Mouse (Mus musculus) embryonic facial prominence, embryonic 12.5 days (tissue): Measurements from ENCODE around the gene Psmb2. TPM values are rescaled to one million over a fixed set of nuclear protein-coding genes. Genes with fewer than 3 reads are reported as not detected.

Experiments
- ATAC-seq: fragments of 200-750 bp; cut with Nextera tagmentation; 2 replicates; pipeline ENCODE4 v1.8.0; 2017; ENCODE audit not compliant: insufficient number of reproducible peaks, insufficient read depth, low FRiP score, low TSS enrichment
- H3K27ac ChIP-seq: fragments of 300-500 bp; sonication (generic); 2 replicates; pipeline ENCODE4 v1.5.1; 2016; ENCODE audit warnings: mild to moderate bottlenecking
- H3K27me3 ChIP-seq: fragments of 300-500 bp; sonication (generic); 2 replicates; pipeline ENCODE4 v1.6.1; 2016; ENCODE audit warnings: mild to moderate bottlenecking, moderate library complexity
- H3K36me3 ChIP-seq: fragments of 300-500 bp; sonication (generic); 2 replicates; pipeline ENCODE4 v1.6.1; 2016; ENCODE audit warnings: mild to moderate bottlenecking
- H3K4me1 ChIP-seq: fragments of 300-500 bp; sonication (generic); 2 replicates; pipeline ENCODE4 v1.6.1; 2016
- H3K4me2 ChIP-seq: fragments of 300-500 bp; sonication (generic); replicated peaks from 2 replicates; pipeline ENCODE4 v1.6.1; 2016; ENCODE audit warnings: mild to moderate bottlenecking, moderate library complexity
- H3K4me3 ChIP-seq: fragments of 300-500 bp; sonication (generic); 2 replicates; pipeline ENCODE4 v1.5.1; 2016; ENCODE audit warnings: mild to moderate bottlenecking
- H3K9ac ChIP-seq: fragments of 300-500 bp; sonication (generic); 2 replicates; pipeline ENCODE4 v1.6.1; 2016; ENCODE audit warnings: mild to moderate bottlenecking, moderate library complexity
- H3K9me3 ChIP-seq: fragments of 300-500 bp; sonication (generic); 2 replicates; pipeline ENCODE4 v1.6.1; 2016; ENCODE audit warnings: mild to moderate bottlenecking, moderate library complexity
- WGBS: fragments of 180-500 bp; shearing (Covaris S2); methylation state at CpG from one replicate; pipeline ENCODE4 v1.1.7; 2016; 5-methylcytosine and 5-hydroxymethylcytosine counted together
- polyA plus RNA-seq: library from polyadenylated mRNA; unstranded; fragments of >200 nt; fragmentation: Nextera tagmentation; extraction: Ambion mirVana; gene quantifications from 2 replicates; pipeline ENCODE4 v1.2.1, GENCODE M21; 2016

The Psmb2 gene
- polyA plus RNA-seq, 1 experiment from 2014 or later, result 459 TPM

DNA sequence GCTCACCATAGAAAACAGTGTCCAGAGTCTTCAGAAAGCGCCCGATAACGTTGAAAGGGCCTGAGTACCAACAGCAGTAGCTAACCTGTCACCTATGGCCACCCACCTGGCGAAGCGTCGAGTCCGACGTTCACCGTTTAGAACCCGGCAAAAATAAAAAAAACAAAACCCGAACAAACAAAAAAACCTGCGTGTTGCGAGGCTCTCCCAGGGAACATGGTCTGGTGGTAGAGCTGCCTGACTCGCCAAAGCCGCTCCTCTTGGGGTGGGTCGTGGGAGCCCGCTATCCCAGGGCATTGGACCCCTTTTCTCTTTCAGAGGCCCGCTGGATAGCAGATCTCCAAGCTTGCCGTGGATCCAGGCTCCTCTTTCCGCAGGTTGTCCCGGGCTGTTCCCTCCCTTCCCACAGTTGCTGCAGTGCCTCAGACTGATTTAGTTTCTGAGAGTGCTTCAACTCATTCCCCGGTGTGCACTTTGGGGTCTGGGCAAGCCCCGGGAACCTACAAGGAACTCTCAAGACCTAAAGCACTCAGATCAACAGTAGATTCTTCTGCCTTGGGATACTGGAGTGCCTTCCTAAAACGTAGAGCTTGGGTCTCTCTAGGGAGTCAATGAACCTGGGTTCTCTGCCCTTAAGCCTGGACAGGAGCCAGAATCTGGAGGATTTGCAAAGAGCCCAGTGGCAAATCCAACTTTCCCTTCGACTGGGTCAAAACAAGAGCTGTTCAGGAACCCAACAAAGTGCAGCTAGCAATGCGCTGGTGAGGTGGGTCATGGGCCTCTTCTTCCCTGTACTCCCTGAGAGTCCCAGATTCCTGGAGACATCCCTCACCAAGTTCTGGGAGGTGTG is 55.3 kb downstream of the Psmb2 start:
- H3K36me3 ChIP-seq, result no peaks in the 10 kb centered on the region
- H3K27me3 ChIP-seq, result peaks cover 89% of the 10 kb centered on the region
- 4% methylated on average over 26 of the region's 26 CpGs for WGBS
- H3K4me3 ChIP-seq, result peak overlapping the region; percentile 11; the same call in 1 of the 2 replicates
- H3K27ac ChIP-seq, result no peak overlapping the region
- H3K9me3 ChIP-seq, result no peaks in the 10 kb centered on the region
- ATAC-seq, result no peak
- peak overlapping the region; percentile 16; the same call in 1 of the 2 replicates for H3K4me2 ChIP-seq
- H3K9ac ChIP-seq, result no peak overlapping the region
- peaks cover 9% of the 10 kb centered on the region; the same call in 1 of the 2 replicates for H3K4me1 ChIP-seq

DNA sequence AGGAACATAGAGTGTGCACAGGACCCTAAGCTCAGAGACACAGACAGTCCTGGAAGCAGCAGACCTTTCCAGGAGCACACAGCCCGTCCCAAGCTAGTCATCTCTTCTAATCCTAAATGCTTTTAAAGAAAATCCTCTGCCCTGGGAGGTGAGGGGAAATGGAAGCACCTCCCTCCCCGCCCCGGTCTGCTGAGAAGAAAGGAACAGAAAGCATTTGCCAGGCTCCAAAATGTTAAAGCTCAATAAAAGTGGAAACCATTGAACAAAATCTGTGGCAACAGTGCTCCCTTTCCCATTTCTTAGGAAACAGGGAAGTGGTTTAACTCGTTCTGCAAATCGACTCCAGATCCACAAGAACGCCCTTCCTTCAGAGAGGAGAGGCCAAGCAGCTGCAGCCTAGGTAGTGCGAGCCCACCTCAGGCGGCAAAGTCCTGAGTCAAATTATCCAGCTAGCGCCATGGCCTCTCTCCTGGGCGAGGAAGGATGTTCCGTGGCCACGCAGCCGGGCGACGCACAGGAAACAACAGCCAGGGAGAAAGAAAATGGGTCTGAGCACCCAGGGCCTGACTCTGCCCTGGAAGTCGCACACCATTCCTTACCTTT is 56.7 kb downstream of the Psmb2 start:
- 2% methylated on average over 16 of the region's 16 CpGs for WGBS
- no peak overlapping the region for H3K27ac ChIP-seq
- no peak for ATAC-seq
- H3K4me2 ChIP-seq, result no peak overlapping the region
- H3K9me3 ChIP-seq, result no peaks in the 10 kb centered on the region
- H3K9ac ChIP-seq, result no peak overlapping the region
- H3K4me3 ChIP-seq, result no peak overlapping the region
- peaks cover 9% of the 10 kb centered on the region; the same call in 1 of the 2 replicates for H3K4me1 ChIP-seq
- peaks cover 100% of the 10 kb centered on the region for H3K27me3 ChIP-seq
- H3K36me3 ChIP-seq, result no peaks in the 10 kb centered on the region

DNA sequence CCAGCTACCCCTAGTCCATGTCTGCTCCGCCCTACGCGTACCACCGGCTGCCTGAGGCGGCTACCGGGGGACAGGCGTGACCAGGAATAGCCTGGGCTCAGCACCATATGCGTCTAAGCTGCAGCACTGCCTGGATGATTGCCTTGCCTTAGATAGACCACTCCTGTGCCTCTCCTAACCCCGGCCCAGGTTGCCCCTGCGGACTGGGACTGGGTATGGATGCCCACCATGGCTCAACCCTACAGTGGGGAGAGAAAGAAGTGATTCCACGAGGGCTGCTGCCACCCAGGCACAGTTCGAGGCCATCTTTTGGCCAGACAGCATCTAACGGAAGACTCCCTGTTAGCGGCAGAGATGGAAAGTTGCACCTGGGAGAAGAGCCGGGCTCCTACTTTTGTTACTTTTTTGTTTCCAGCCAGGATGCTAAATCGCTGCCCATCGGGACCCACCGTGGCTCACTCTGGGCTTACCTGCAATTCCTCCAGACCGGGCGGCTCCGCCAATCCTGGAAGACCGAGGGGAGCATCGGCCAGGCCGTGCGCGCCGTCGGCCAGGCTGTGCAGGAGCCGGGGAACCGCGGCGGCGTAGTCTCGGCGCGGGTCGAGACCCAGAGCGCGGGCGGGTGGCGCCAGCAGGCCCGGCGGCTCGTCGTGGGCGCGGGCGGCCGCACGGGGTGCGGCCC is 57.4 kb downstream of the Psmb2 start:
- WGBS, result 3% methylated on average over 51 of the region's 51 CpGs
- H3K4me1 ChIP-seq, result peaks cover 9% of the 10 kb centered on the region; the same call in 1 of the 2 replicates
- peaks cover 94% of the 10 kb centered on the region for H3K27me3 ChIP-seq
- no peak overlapping the region for H3K9ac ChIP-seq
- peak overlapping the region; percentile 35 for H3K4me2 ChIP-seq
- H3K4me3 ChIP-seq, result peak overlapping the region; percentile 18; the same call in 1 of the 2 replicates
- no peak; the same call in 1 of the 2 replicates for ATAC-seq
- no peaks in the 10 kb centered on the region for H3K9me3 ChIP-seq
- H3K36me3 ChIP-seq, result no peaks in the 10 kb centered on the region
- H3K27ac ChIP-seq, result no peak overlapping the region

DNA sequence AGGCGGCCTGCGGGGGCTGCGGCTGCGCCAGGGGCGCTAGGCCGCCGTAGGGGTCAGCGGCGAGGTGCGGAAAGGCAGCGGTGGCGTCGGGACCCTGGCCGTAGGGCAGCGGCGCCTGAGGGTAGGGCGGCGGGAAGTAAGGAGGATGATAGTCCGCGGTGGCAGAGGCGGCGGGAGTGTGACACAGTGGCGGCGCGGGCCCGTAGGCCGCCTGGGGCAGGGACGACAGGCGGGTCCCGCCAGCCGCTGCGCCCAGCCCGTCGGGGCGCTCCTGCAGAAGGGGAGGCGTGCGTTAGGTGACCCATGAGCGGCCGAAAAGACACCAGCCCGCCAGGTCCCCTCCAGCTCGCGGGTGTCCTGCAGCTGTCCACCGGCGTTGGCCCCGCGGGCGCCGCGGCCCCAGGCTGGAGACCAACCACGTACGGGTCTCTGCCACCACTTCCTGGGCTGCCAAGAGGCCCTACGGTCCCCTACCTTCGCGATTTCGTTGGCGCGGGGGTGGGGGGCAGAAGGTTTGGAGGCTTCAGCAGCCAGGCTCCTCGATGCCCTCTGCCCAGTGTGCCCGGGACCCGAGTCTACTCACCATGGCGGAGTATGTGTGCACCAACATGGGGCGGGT is 58.1 kb downstream of the Psmb2 start:
- H3K27ac ChIP-seq, result no peak overlapping the region
- ATAC-seq, result no peak
- no peak overlapping the region for H3K9ac ChIP-seq
- peaks cover 87% of the 10 kb centered on the region for H3K27me3 ChIP-seq
- H3K4me2 ChIP-seq, result peak overlapping the region; percentile 35
- peak overlapping the region; percentile 18 for H3K4me3 ChIP-seq
- no peaks in the 10 kb centered on the region for H3K36me3 ChIP-seq
- 2% methylated on average over 55 of the region's 62 CpGs for WGBS
- H3K9me3 ChIP-seq, result no peaks in the 10 kb centered on the region
- peaks cover 14% of the 10 kb centered on the region; the same call in 1 of the 2 replicates for H3K4me1 ChIP-seq

DNA sequence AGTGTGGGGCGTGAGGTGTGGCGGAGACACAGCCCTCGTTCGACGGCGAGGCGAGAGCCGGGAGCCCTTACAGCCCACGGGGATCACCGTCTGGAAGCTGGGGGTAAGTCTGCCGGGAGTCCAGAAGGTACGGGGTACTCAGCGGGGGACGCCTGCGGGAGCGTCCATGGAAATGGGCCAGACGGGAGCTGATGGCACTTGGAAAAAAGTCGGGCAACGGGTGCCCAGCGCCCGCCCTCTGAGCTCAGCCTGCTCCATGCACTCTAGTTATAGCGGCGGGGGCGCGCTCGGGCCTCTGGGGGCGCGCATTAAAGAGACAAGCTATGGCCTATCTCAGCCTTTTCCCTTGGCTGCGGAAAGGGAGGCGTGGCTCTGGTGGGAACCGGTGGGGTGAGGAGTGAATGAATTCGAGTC is 58.6 kb downstream of the Psmb2 start, which contains the start of gene Tfap2e:
Gene Tfap2e (minus strand): TSS at position 240 of the 414 bp plus-strand sequence.
- no peak within 1 kb of the TSS for H3K27ac ChIP-seq
- peak within 1 kb of the TSS; percentile 18 for H3K4me3 ChIP-seq
- WGBS, result 2% methylated on average over 32 of the region's 32 CpGs
- H3K4me1 ChIP-seq, result peaks cover 14% of the 10 kb centered on the region; the same call in 1 of the 2 replicates
- peak within 1 kb of the TSS; percentile 35 for H3K4me2 ChIP-seq
- ATAC-seq, result no peak
- H3K36me3 ChIP-seq, result no peaks in the 10 kb centered on the region
- peaks cover 82% of the 10 kb centered on the region for H3K27me3 ChIP-seq
- no peaks in the 10 kb centered on the region for H3K9me3 ChIP-seq
- no peak within 1 kb of the TSS for H3K9ac ChIP-seq

DNA sequence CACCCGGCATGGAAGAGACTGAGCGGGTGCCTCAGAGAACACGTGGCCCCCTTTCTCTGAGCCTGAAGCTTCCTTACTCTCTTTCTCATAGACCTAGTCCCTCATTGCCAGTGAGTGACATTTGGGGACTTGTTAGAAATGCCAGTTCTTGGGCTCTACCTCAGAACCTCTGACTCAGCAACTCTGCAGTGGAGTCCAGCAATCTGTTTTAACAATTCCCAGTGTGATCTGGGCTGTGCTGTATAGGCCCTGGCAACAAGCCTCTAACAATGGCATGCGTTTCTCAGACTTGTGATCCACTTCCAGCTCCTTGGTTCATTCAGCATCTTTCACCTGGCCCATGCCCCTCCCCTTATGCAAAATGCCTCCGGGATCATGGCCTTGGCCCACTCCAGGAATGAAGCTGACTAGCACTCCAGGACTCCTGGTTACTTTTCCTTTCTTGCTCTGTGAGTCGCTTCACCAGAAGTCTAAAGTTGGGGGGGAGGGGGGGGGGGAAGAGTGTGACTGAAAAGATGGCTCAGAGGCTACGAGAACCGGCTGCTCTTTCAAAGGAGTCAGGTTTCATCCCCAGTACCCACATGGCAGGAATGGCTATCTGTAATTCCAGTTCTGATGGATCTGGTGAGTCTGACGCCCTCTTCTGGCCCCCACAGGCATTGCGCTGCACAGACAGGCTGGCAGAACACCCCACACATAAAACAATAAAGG is 62.7 kb downstream of the Psmb2 start:
- H3K27me3 ChIP-seq, result peaks cover 41% of the 10 kb centered on the region
- H3K4me3 ChIP-seq, result no peak overlapping the region

DNA sequence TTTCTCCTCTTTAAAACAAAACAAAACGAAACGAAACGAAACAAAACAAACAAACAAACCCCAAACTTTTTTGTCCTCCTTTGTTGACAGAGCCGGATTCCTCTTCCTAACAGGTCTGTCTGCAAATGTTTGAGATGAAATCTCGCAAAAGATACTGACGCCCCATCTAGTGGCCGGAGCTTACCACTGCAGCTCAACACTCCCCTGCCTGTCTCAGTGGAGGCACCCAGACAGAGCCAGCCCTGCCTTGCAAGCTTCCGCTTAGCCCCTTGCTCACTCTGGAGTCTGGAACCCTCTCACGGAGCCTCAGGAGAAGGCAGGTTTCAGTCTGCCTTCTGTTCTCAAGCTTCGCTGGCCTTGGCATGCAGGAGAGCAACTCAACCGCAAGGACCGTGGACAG is 64.0 kb downstream of the Psmb2 start:
- H3K9ac ChIP-seq, result no peak overlapping the region
- no peak overlapping the region for H3K27ac ChIP-seq
- WGBS, result 3% methylated on average over 12 of the region's 12 CpGs
- H3K4me3 ChIP-seq, result no peak overlapping the region
- peaks cover 21% of the 10 kb centered on the region for H3K36me3 ChIP-seq
- peaks cover 16% of the 10 kb centered on the region; the same call in 1 of the 2 replicates for H3K4me1 ChIP-seq
- ATAC-seq, result no peak
- H3K9me3 ChIP-seq, result no peaks in the 10 kb centered on the region
- H3K27me3 ChIP-seq, result peaks cover 28% of the 10 kb centered on the region
- no peak overlapping the region; the same call in 1 of the 2 replicates for H3K4me2 ChIP-seq

More for the DNA sequence above, 62.7 kb downstream of the Psmb2 start:
- Histone ChIP-seq H3K27ac (no peak overlapping the region), H3K9me3 (no peaks in the 10 kb centered on the region), H3K4me2 (no peak overlapping the region), H3K9ac (no peak overlapping the region), H3K36me3 (peaks cover 11% of the 10 kb centered on the region), H3K4me1 (peaks cover 22% of the 10 kb centered on the region; the same call in 1 of the 2 replicates)
- no peak for ATAC-seq
- WGBS, result 14% methylated on average over 10 of the region's 10 CpGs

DNA sequence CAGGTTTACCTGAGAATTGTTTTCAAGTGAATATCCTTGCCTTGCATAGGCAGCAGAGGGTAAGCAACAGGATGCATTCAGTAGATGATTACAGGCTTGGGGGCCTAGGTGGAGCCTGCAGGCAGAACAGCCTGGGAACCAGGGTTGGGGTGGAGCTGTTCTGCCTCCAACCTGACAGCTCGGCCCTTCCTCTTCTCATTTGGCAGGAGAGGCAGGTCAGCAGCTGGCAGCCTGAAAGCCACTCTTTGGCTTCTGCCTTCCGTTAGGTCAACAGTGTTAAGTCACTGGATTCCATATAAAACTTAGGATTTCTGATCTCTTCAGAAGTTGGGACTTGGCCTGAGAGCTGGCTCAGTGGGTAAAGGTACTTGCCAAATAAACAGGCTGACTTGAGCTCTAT is 65.5 kb downstream of the Psmb2 start:
- peaks cover 34% of the 10 kb centered on the region for H3K36me3 ChIP-seq
- H3K4me2 ChIP-seq, result no peak overlapping the region
- H3K27ac ChIP-seq, result no peak overlapping the region
- peaks cover 16% of the 10 kb centered on the region; the same call in 1 of the 2 replicates for H3K4me1 ChIP-seq
- H3K27me3 ChIP-seq, result peaks cover 13% of the 10 kb centered on the region
- no peak overlapping the region for H3K9ac ChIP-seq
- H3K4me3 ChIP-seq, result no peak overlapping the region
- 56% methylated on average over 2 of the region's 2 CpGs for WGBS
- no peaks in the 10 kb centered on the region for H3K9me3 ChIP-seq
- ATAC-seq, result no peak

DNA sequence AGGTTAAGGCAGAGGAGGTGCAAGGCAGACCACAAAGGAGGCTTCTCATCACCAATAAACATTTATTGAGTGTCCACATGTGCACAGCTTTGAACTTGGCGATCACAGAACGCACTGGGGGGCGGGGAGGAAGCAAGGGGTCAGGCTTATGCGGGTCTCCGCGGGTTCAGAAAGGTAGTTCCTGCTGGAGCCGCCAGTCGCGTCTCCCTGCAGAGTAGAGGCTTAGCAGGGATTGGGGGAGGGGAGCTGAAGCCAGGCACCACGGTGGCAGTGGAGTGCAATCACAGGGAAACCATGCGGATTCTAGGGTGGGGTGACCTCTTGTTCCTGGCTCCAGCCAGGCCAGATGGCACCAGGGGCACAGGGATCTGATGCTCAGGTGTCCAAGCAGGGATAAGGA is 66.3 kb downstream of the Psmb2 start:
- Histone ChIP-seq H3K36me3 (peaks cover 41% of the 10 kb centered on the region), H3K27ac (no peak overlapping the region), H3K9me3 (no peaks in the 10 kb centered on the region), H3K4me1 (peaks cover 16% of the 10 kb centered on the region; the same call in 1 of the 2 replicates), H3K4me3 (no peak overlapping the region), H3K27me3 (peaks cover 5% of the 10 kb centered on the region), H3K4me2 (no peak overlapping the region), H3K9ac (no peak overlapping the region)
- 5% methylated on average over 11 of the region's 11 CpGs for WGBS
- ATAC-seq, result no peak

DNA sequence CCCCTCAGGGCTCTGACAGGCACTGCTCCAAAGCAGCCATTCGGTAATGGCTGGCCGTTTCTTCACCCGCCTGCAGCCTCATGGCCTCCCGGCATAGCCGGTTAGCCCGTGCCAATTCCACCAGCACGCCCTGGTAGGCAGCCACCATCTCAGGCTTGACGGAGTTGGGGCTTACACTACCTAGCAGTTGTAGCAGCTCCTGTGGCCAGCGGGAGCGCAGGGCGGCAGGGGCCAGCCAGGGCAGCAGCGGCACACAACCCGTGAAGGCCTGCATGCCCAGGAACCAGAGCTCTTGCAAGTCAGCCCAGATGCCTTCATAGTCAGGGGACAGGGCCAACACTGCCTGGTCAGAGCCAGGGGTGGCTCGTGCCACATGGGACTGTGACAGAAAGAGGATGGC is 67.4 kb downstream of the Psmb2 start:
- ATAC-seq, result no peak
- 90% methylated on average over 14 of the region's 14 CpGs for WGBS
- no peak overlapping the region for H3K4me2 ChIP-seq
- H3K36me3 ChIP-seq, result peaks cover 49% of the 10 kb centered on the region
- peaks cover 21% of the 10 kb centered on the region; the same call in 1 of the 2 replicates for H3K4me1 ChIP-seq
- no peaks in the 10 kb centered on the region for H3K27me3 ChIP-seq
- H3K27ac ChIP-seq, result no peak overlapping the region
- H3K9me3 ChIP-seq, result no peaks in the 10 kb centered on the region
- no peak overlapping the region for H3K9ac ChIP-seq
- no peak overlapping the region for H3K4me3 ChIP-seq
